Mouse (Mus musculus): Measurements from ENCODE around the gene Prss22.

GRCm38 (mm10) chr17:23976665-23977064 is 21.2 kb downstream of the Prss22 start:
- TF ChIP-seq POLR2A (IDR thresholded peaks at IDR 0.05; ENCODE audit: extremely low read depth, insufficient read depth, low read length) (no peak), CTCF (IDR thresholded peaks at IDR 0.05; ENCODE audit: low read depth, low read length) (no peak)

Measured in liver, adult 2 months (tissue).